Mouse (Mus musculus): ENCODE measurements around the gene Fam243.

The Fam243 gene

GRCm38 (mm10) chr16:92321341-92321740 lies at the start of gene Fam243:
Fam243 (minus strand) TSS chr16:92321441.
- DNase-seq: no peak

- DNase-seq: peak; percentile 48 to 69
Measured at GRCm38 (mm10) chr16:92369260-92369659, 48.0 kb upstream of the Fam243 start.

DNA sequence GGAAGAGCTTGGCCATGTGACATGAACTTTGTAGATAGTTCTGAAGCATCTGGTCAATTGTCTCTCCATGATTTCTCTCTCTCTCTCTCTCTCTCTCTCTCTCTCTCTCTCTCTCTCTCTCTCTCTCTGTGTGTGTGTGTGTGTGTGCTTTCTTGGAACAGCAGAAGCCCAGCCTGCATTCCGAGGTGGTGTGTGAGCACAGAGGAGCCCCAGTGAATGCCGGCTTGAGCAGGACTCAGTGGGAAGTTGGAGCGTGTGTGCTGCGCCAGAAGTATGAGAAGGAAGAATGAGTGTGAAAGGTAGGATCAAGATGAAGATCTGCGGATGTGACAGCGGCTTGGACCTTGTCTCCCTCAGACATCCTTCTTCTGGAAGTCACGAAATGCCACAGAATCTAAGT lies 44.2 kb upstream of the Fam243 start:
- no peak for DNase-seq

- no peak for DNase-seq
Measured at GRCm38 (mm10) chr16:92360711-92361110, 39.5 kb upstream of the Fam243 start.

DNA sequence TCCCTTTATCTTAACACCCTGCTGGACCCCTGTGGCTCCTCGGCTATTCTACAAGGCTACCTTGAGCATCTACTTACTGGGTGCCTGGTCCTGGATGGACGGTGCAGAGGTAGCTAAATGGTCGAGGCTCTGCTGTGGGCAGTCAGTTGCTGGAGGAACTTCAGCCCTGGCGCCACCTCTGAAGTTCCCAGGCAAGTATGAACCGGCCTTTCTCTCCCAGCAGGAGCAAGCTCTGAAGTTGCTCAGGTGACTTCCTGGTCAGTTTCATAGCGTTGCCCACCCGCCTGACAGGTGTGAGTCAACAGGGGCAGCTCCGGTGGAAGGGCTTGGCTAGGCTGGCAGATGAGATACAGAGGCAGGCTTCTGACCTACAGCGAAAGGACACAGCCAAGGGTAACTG lies 38.0 kb upstream of the Fam243 start, which contains the start of gene Kcne1:
Kcne1 (minus strand) TSS at position 240 of the 400 bp plus-strand sequence.
- DNase-seq: no peak

- DNase-seq: peak in 1 of 2 experiments; percentile 43
Measured at GRCm38 (mm10) chr16:92358734-92359133, 37.5 kb upstream of the Fam243 start.

- no peak for DNase-seq
Measured at GRCm38 (mm10) chr16:92357566-92357965, 36.3 kb upstream of the Fam243 start.

GRCm38 (mm10) chr16:92357023-92357422 lies 35.8 kb upstream of the Fam243 start:
- DNase-seq: no peak

GRCm38 (mm10) chr16:92355982-92356381 lies 34.7 kb upstream of the Fam243 start:
- no peak for DNase-seq

DNA sequence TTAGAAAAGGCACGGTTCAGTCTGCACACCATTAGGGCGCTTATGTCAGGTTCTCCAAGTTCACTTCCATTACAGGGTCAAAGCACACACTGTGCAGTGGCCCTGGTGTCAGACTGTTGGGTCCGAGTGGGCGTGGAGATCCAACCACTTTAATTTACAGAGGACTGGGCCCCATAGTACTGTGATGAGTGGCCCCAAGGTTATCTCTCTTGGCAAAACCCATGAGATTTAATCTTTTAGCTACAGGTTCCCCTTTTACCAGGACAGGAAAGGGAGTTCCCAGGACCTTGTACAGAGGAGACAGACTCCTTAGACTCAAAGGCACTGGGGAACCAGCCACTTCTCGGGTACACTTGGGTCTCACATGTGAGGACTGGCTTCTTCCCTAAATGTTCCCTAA lies 34.1 kb upstream of the Fam243 start:
- no peak for DNase-seq

GRCm38 (mm10) chr16:92353897-92354296 lies 32.7 kb upstream of the Fam243 start:
- DNase-seq: no peak

DNA sequence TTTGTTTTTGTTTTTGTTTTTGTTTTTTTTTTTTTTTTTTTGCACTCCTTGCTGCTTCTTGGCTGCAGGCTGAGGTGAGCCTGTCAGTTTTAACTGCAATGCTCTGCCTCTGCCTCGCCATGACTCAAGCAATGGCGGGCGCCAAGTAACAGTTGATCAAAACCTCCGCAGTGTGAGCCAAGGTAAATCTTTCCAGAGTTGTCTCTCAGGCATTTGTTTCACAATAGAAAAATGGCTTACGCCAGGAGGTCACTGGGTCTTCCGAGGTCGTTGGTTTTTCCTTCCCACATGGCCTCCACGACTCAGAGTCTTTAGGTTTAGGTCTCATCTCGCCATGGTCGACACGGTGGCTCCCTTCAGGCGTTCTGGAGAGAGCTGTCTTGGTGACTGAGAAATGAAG lies 32.1 kb upstream of the Fam243 start:
- no peak for DNase-seq

- DNase-seq: no peak
Measured at GRCm38 (mm10) chr16:92348941-92349340, 27.7 kb upstream of the Fam243 start.

DNA sequence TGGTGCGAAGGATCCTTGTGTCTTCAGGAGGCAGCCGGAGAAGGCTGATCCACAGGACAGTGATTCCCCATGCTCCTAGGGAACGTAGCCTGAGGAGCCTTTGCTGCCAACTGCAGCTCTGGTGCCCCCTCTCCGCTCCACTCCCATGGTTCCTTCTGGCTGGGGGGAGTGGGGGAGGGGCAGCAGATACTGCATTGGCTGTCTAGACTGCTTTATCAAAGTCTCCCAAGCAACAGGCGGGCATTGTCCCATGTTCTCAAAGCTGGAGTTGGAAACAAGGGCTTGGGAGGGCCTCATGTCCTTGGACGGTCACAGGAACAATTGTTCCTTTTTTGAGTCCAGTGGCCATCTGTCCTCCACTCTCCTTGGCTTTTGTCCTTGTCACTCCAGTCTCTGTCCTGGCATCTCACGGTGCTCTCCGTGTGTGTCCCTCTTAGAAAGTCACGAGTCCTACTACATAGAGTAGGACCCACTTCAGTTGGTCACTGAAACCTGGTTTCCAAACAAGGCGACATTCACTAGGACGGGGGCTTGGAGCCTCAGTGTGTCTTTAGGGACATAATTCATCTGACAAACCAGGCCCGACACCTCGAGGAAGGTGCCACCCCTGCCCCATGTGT lies 25.2 kb upstream of the Fam243 start:
- DNase-seq: no peak

DNA sequence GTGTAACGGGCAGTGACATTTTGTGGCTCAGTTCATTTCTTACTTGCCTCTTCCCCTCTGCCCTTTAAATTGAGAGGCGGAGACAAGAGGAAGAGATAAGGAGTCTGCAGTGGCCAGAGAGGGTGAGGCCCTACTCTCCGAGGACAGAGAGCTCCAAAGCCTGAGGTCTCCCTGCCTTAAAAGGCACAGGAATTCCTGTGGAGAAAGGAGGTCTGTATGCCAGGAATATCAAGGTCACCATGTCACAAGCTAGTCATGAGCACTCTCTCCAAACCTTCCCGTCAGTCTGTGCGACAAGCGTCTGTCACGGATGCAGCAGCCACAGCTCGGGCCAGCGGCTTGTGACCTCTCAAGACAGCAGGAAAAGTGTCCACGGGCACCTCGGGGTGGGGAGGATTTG lies 23.9 kb upstream of the Fam243 start:
- no peak for DNase-seq

DNA sequence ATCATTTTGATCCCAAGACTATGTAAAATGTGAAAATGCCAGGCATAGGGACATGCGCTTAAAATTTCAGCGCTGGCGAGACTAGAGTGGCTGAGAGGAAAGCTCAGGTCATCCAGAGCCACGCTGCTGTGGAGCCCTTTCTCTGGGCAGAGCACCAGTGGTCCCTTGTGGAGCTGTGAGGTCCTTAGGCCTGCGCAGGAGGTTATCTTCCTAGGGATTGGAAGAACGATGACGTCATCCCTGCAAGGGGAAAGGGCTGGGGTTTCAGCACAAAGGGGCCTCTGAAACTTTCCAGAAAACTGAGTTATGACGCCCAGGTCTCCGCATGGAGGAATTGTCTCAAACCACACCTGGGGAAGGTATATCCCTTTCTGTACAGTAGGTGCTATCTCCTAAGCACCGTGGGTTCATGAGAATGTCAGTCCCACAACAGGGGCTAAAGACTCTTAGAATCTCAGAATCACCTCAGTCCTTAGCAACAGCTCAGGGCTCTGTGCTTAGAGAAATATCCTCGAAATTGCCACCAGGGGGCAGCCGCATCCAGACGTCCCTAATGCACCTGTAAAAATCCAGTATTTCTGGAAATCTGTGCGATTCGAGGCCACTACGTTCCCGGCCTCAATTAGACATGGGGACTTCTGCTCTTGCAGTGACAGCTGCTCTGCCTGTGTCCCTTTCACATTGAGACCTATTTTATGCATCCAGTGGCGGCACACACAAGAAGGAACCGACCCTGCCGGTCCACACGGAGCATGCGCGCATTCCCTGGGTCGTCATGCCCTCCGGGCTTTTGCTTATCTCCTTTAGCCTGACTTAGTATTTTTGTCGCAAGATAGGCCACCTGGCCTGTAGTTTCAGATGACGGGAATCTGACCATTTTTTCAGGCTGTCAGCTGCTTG lies 19.6 kb upstream of the Fam243 start:
- peak; percentile 73 to 75 for DNase-seq

GRCm38 (mm10) chr16:92336280-92336679 lies 15.0 kb upstream of the Fam243 start:
- peak; percentile 85 to 87 for DNase-seq

GRCm38 (mm10) chr16:92334600-92334999 lies 13.4 kb upstream of the Fam243 start:
- DNase-seq: no peak

DNA sequence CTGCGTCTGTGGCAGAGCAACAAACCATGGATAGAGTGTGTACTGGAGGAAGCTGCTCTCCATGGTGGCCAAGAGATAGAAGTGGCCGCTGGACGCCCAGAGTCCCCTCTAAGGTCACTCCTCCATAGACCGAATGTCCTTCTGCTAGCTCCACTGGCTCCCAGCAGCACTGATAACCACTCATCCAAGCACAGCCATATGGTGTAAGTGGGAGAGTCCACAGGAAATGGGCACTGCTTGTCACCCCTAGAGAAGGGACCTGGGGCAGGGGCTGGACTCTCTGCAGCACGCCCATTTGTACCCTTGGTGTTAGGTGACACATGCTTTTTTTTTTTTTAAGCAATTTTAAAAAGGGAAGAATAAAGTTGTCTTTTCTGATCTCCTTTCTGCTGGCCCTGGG lies 9.7 kb upstream of the Fam243 start:
- DNase-seq: no peak

DNA sequence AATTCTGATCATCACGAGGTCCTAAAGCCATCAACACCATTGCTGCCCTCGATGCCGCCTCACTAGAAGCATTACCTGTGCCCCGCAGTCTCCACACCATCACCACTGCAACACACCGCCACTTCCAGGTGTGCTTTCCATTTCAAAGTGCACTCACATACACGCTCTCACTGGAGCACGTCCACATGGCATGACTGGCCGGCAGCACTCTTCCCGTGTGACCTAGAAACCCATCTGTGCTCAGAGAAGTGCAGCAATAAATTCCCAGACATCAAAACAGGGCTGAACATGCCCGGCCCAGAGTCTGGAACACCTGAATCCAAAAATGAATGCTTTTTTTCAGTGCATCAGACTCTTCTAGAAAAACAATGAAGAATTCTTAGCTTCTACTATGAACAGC lies 6.7 kb upstream of the Fam243 start:
- DNase-seq: no peak

GRCm38 (mm10) chr16:92325062-92325406 lies 3.8 kb upstream of the Fam243 start:
- DNase-seq: peak in 1 of 2 experiments; percentile 6

- peak in 1 of 2 experiments; percentile 17 for DNase-seq
Measured at GRCm38 (mm10) chr16:92324309-92325061, 3.2 kb upstream of the Fam243 start.

GRCm38 (mm10) chr16:92320361-92320760 lies 880 bp downstream of the Fam243 start:
- no peak for DNase-seq

Data from kidney, postnatal 25 days (tissue).